Mouse (Mus musculus) monocyte, adult 5-6 weeks (primary cell): ENCODE results near the gene Ipo4. TPM values are rescaled to one million over a fixed set of nuclear protein-coding genes. Genes with fewer than 3 reads are reported as not detected.

Experiments
- ATAC-seq: fragments of 153-309, 156-312 bp; replicated peaks from 2 replicates; pipeline ENCODE4 v1.8.0; 2017; ENCODE audit warnings: mild to moderate bottlenecking; ENCODE audit not compliant: low TSS enrichment, insufficient number of reproducible peaks, severe bottlenecking, poor library complexity, low FRiP score
- total RNA-seq: library from RNA; stranded (forward); fragments of 200-1000, 200-491, 200-594 nt; gene quantifications from 3 replicates; pipeline ENCODE4 v1.2.3, GENCODE M21; 2017

Gene Ipo4
- total RNA-seq, 1 experiment from 2014 or later: 3.7 TPM

- peak; percentile 76 for ATAC-seq
These were observed 57.7 kb downstream of the Ipo4 start, which contains the start of gene Psme1 for GRCm38 (mm10) chr14:55577871-55578667. Gene Psme1, plus strand, starts transcription at chr14:55578123.

- ATAC-seq: no peak
These were observed 59.4 kb downstream of the Ipo4 start for GRCm38 (mm10) chr14:55576376-55576775.

GRCm38 (mm10) chr14:55575711-55576110, 60.0 kb downstream of the Ipo4 start:
- no peak for ATAC-seq

Other genes starting within 250 kb of the Ipo4 start
- 29.7 to 79.0 TPM (median 63.6 TPM) in 3 replicates for gene Dhrs4, start 157.2 kb downstream of the Ipo4 start, total RNA-seq
- gene Carmil3, start 145.3 kb downstream of the Ipo4 start, total RNA-seq: not detected in 3 replicates
- gene Cpne6, start 125.5 kb downstream of the Ipo4 start, total RNA-seq: not detected in 3 replicates
- gene Nrl, start 111.0 kb downstream of the Ipo4 start, total RNA-seq: not detected in 3 replicates
- gene Pck2, start 95.7 kb downstream of the Ipo4 start, total RNA-seq: 17.3 to 21.1 TPM (median 18.2 TPM) in 3 replicates
- 70.5 to 154 TPM (median 91.7 TPM) in 3 replicates for gene Dcaf11, start 76.0 kb downstream of the Ipo4 start, total RNA-seq
- 1.7 to 11.4 TPM in 2 of 3 replicates, not detected in the other for gene A730061H03Rik, start 75.6 kb downstream of the Ipo4 start, total RNA-seq
- gene Fitm1, start 60.3 kb downstream of the Ipo4 start, total RNA-seq: not detected in 3 replicates
- 318 to 422 TPM (median 336 TPM) in 3 replicates for gene Psme1, start 57.8 kb downstream of the Ipo4 start, total RNA-seq
- 10.5 to 13.0 TPM (median 12.1 TPM) in 3 replicates for gene Emc9, start 50.7 kb downstream of the Ipo4 start, total RNA-seq
- gene Psme2, start 44.8 kb downstream of the Ipo4 start, total RNA-seq: 275 to 334 TPM (median 300 TPM) in 3 replicates
- gene Rnf31, start 44.2 kb downstream of the Ipo4 start, total RNA-seq: 25.1 to 38.5 TPM (median 38.4 TPM) in 3 replicates
- gene Irf9, start 32.4 kb downstream of the Ipo4 start, total RNA-seq: 76.6 to 92.0 TPM (median 77.4 TPM) in 3 replicates
- 3.1 to 4.4 TPM (median 3.4 TPM) in 3 replicates for gene Rec8, start 17.9 kb downstream of the Ipo4 start, total RNA-seq
- gene Gm49378, start 1.9 kb upstream of the Ipo4 start, total RNA-seq: 1.9 to 2.0 TPM in 2 of 3 replicates, not detected in the other
- gene Tm9sf1, start 7.8 kb upstream of the Ipo4 start, total RNA-seq: 49.4 to 58.5 TPM (median 55.5 TPM) in 3 replicates
- 0.58 TPM in 1 of 3 replicates, not detected in the others for gene Tssk4, start 14.2 kb upstream of the Ipo4 start, total RNA-seq
- 41.8 to 53.9 TPM (median 42.8 TPM) in 3 replicates for gene Mdp1, start 24.6 kb upstream of the Ipo4 start, total RNA-seq
- 24.7 to 33.1 TPM (median 25.6 TPM) in 3 replicates for gene Gmpr2, start 36.0 kb upstream of the Ipo4 start, total RNA-seq
- gene Nedd8, start 36.2 kb upstream of the Ipo4 start, total RNA-seq: 224 to 272 TPM (median 230 TPM) in 3 replicates
- 42.6 to 96.3 TPM (median 46.5 TPM) in 3 replicates for gene Tinf2, start 45.9 kb upstream of the Ipo4 start, total RNA-seq
- 0.49 to 4.7 TPM (median 1.5 TPM) in 3 replicates for gene Tgm1, start 78.0 kb upstream of the Ipo4 start, total RNA-seq
- gene Rabggta, start 86.3 kb upstream of the Ipo4 start, total RNA-seq: 19.8 to 29.6 TPM (median 20.8 TPM) in 3 replicates
- 23.7 to 32.1 TPM (median 30.6 TPM) in 3 replicates for gene Dhrs1, start 109.7 kb upstream of the Ipo4 start, total RNA-seq
- 11.9 to 15.0 TPM (median 13.8 TPM) in 3 replicates for gene Nop9, start 109.7 kb upstream of the Ipo4 start, total RNA-seq
- 1.0 to 1.3 TPM in 2 of 3 replicates, not detected in the other for gene Cideb, start 122.5 kb upstream of the Ipo4 start, total RNA-seq
- 0.10 to 1.2 TPM (median 0.29 TPM) in 3 replicates for gene Ltb4r2, start 125.5 kb upstream of the Ipo4 start, total RNA-seq
- 14.5 to 27.0 TPM (median 18.8 TPM) in 3 replicates for gene Ltb4r1, start 130.0 kb upstream of the Ipo4 start, total RNA-seq
- 2.2 to 4.2 TPM (median 2.5 TPM) in 3 replicates for gene Adcy4, start 148.1 kb upstream of the Ipo4 start, total RNA-seq
- 18.7 to 37.5 TPM (median 30.9 TPM) in 3 replicates for gene Ripk3, start 152.9 kb upstream of the Ipo4 start, total RNA-seq
- gene Nfatc4, start 187.2 kb upstream of the Ipo4 start, total RNA-seq: not detected in 3 replicates
- 0.10 to 0.75 TPM (median 0.49 TPM) in 3 replicates for gene Nynrin, start 218.1 kb upstream of the Ipo4 start, total RNA-seq
- gene Cbln3, start 248.4 kb upstream of the Ipo4 start, total RNA-seq: 0.38 TPM in 1 of 3 replicates, not detected in the others
- 72.1 to 108 TPM (median 80.9 TPM) in 3 replicates for gene Khnyn, start 249.0 kb upstream of the Ipo4 start, total RNA-seq